Mouse (Mus musculus): Measurements from ENCODE around the gene Ubxn2a. TPM values are rescaled to one million over a fixed set of nuclear protein-coding genes. Genes with fewer than 3 reads are reported as not detected.

The Ubxn2a gene
- total RNA-seq (2023) = 10 to 100 TPM; 16.7 to 18.9 TPM

GRCm38 (mm10) chr12:4906951-4907906, at the start of gene Ubxn2a:
Gene Ubxn2a, minus strand, starts transcription at chr12:4907705.

GRCm38 (mm10) chr12:4916994-4917804, 9.7 kb upstream of the Ubxn2a start, which contains the start of gene Atad2b:
Gene Atad2b, plus strand, starts transcription at chr12:4917353.

GRCm38 (mm10) chr12:4874161-4874927, 33.2 kb downstream of the Ubxn2a start, which contains the start of gene Mfsd2b:
Gene Mfsd2b, minus strand, starts transcription at chr12:4874359.

GRCm38 (mm10) chr12:4842890-4843597, 64.5 kb downstream of the Ubxn2a start, which contains the start of gene Wdcp:
Gene Wdcp, plus strand, starts transcription at chr12:4843303.

GRCm38 (mm10) chr12:4841392-4841887, 66.1 kb downstream of the Ubxn2a start, which contains the start of gene Fkbp1b:
Gene Fkbp1b, minus strand, starts transcription at chr12:4841591.

Other genes with a start within 250 kb of the Ubxn2a start
- gene Fam228a, start 169.3 kb downstream of the Ubxn2a start, total RNA-seq (2023) = not detected
- gene Pfn4, start 138.7 kb downstream of the Ubxn2a start, total RNA-seq (2023) = under 1 TPM; 0.47 to 0.82 TPM
- gene Fam228b, start 138.4 kb downstream of the Ubxn2a start, total RNA-seq (2023) = 1 to 10 TPM; 1.6 to 4.6 TPM
- gene Sf3b6, start 90.2 kb downstream of the Ubxn2a start, total RNA-seq (2023) = 100 to 1,000 TPM; 119 to 129 TPM
- 10 to 100 TPM; 18.2 to 18.3 TPM for gene Fkbp1b, start 66.1 kb downstream of the Ubxn2a start, total RNA-seq (2023)
- 10 to 100 TPM; 12.8 to 14.4 TPM for gene Wdcp, start 64.4 kb downstream of the Ubxn2a start, total RNA-seq (2023)
- under 1 TPM; 0.67 to 0.79 TPM for gene Mfsd2b, start 33.3 kb downstream of the Ubxn2a start, total RNA-seq (2023)
- gene Atad2b, start 9.6 kb upstream of the Ubxn2a start, total RNA-seq (2023) = 10 to 100 TPM; 91.1 to 93.4 TPM

All from monocyte, adult 59 days (primary cell).